Mouse (Mus musculus): ENCODE measurements around the gene Pipox. TPM values are rescaled to one million over a fixed set of nuclear protein-coding genes. Genes with fewer than 3 reads are reported as not detected.

Pipox gene
- 0.42 and 0.99 TPM in 2 replicates for polyA plus RNA-seq (2021; fragmentation: Nextera tagmentation)
- long read RNA-seq, experiment 1, partial matches to known transcripts, result 0 of 9 reads
- long read RNA-seq, experiment 1, other reads (novel, unspliced or antisense), result 5 of 9 reads
- long read RNA-seq, experiment 2, partial matches to known transcripts, result 0 of 1 reads
- long read RNA-seq, experiment 2, other reads (novel, unspliced or antisense), result 1 of 1 reads

GRCm38 (mm10) chr11:77893787-77894718 is at the start of gene Pipox:
TSS of gene Pipox (minus strand) at chr11:77894096.

DNA sequence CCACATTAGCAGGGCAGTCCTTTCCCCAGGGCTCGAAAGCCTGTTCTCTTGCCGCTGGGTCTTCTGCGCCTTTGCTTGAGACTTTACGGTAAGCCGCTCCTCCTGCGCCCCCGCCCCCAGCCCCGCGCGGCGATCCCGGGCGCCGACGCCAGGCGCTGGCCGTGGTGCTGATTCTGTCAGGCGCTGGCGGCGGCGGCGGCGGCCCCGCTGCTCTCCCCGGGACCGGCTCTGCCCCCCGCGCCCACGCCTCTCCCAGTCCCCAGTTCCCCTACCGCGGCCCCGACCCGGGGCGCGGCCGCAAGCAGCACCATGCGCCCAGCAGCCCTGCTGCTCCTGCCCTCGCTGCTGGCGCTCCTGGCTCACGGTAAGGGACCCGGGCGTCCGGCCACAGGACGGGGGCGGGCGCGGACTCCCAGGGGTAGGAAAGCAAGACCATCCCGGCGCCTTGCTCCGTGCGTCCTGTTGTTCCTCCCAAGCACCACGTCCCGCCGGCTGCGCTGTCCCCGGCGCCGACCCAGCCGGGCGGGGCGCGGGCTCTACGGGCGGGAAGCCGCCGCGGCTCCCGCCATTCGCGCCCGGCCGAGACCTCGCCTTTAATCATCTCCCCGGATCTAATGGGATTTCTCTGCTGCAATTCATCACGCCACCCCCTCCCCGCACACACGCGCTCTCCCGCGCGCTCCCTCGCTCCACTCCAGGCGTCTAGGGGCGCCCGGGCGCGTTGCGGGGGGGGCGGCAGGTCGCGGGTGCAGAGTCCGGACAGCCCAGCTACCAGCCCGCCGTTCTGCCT is 37.0 kb upstream of the Pipox start, which contains the start of gene Sez6:
Gene Sez6 (plus strand): TSS at position 50 of the 790 bp plus-strand sequence.

Other genes with a start within 250 kb of the Pipox start
- 4.1 and 5.0 TPM in 2 replicates for gene Nufip2, start 207.9 kb downstream of the Pipox start, polyA plus RNA-seq (2021; fragmentation: Nextera tagmentation)
- not detected in 2 replicates for gene Cryba1, start 168.8 kb downstream of the Pipox start, polyA plus RNA-seq (2021; fragmentation: Nextera tagmentation)
- gene Myo18a, start 130.8 kb downstream of the Pipox start, polyA plus RNA-seq (2021; fragmentation: Nextera tagmentation), result 18.0 and 27.7 TPM in 2 replicates
- not detected in 2 replicates for gene Gm10277, start 106.3 kb downstream of the Pipox start, polyA plus RNA-seq (2021; fragmentation: Nextera tagmentation)
- gene Sez6, start 36.7 kb upstream of the Pipox start, polyA plus RNA-seq (2021; fragmentation: Nextera tagmentation), result 25.6 and 123 TPM in 2 replicates
- gene Phf12, start 88.7 kb upstream of the Pipox start, polyA plus RNA-seq (2021; fragmentation: Nextera tagmentation), result 5.7 and 6.3 TPM in 2 replicates
- 8.0 and 8.2 TPM in 2 replicates for gene Dhrs13, start 138.2 kb upstream of the Pipox start, polyA plus RNA-seq (2021; fragmentation: Nextera tagmentation)
- 89.7 and 90.8 TPM in 2 replicates for gene Flot2, start 143.8 kb upstream of the Pipox start, polyA plus RNA-seq (2021; fragmentation: Nextera tagmentation)
- gene Eral1, start 186.3 kb upstream of the Pipox start, polyA plus RNA-seq (2021; fragmentation: Nextera tagmentation), result 11.0 and 13.0 TPM in 2 replicates
- gene Fam222b, start 200.6 kb upstream of the Pipox start, polyA plus RNA-seq (2021; fragmentation: Nextera tagmentation), result 8.8 and 12.2 TPM in 2 replicates

All from left cerebral cortex, adult 6 months (tissue).